Mouse (Mus musculus) heart, embryonic 14.5 days (tissue): ENCODE measurements around the gene Gga3. TPM values are rescaled to one million over a fixed set of nuclear protein-coding genes. Genes with fewer than 3 reads are reported as not detected.

Experiments used
- ATAC-seq: fragments of 200-750 bp; cut with Nextera tagmentation; 2 replicates; pipeline ENCODE4 v1.8.0; 2017; ENCODE audit warnings: low read depth, moderate TSS enrichment; ENCODE audit not compliant: insufficient number of reproducible peaks, insufficient read depth, low FRiP score
- H3K27ac ChIP-seq, 2 experiments: fragments of 200-500 bp in 1 of 2; fragments of 300-500 bp in 1 of 2; sonication (generic) in 1 of 2; replicated peaks in 1 of 2; 2 replicates each; pipeline ENCODE4 v1.5.1; 2012 to 2014; ENCODE audit warnings: low read depth in 2 of 2, low read length in 2 of 2, control low read depth in 1 of 2, mild to moderate bottlenecking in 1 of 2, mixed read lengths in 1 of 2; ENCODE audit not compliant: control insufficient read depth in 1 of 2, insufficient read depth in 1 of 2
- H3K27me3 ChIP-seq: fragments of 300-500 bp; sonication (generic); 2 replicates; pipeline ENCODE4 v1.6.1; 2014; ENCODE audit warnings: mild to moderate bottlenecking, low read length, control low read depth; ENCODE audit not compliant: control insufficient read depth, insufficient read depth
- H3K36me3 ChIP-seq: fragments of 300-500 bp; sonication (generic); 2 replicates; pipeline ENCODE4 v1.6.1; 2014; ENCODE audit warnings: mild to moderate bottlenecking, control low read depth, low read length, mixed read lengths; ENCODE audit not compliant: control insufficient read depth, insufficient read depth
- H3K4me1 ChIP-seq, 2 experiments: fragments of 200-500 bp in 1 of 2; fragments of 300-500 bp in 1 of 2; sonication (generic) in 1 of 2; 2 replicates each; pipeline ENCODE4 v1.6.1; 2012 to 2014; ENCODE audit warnings: low read length in 2 of 2, control low read depth in 1 of 2, mixed read lengths in 1 of 2; ENCODE audit not compliant: control insufficient read depth in 2 of 2, insufficient read depth in 2 of 2
- H3K4me2 ChIP-seq: fragments of 300-500 bp; sonication (generic); 2 replicates; pipeline ENCODE4 v1.6.1; 2014; ENCODE audit warnings: mild to moderate bottlenecking, low read length
- H3K4me3 ChIP-seq, 2 experiments: fragments of 200-500 bp in 1 of 2; fragments of 300-500 bp in 1 of 2; sonication (generic) in 1 of 2; 2 replicates each; pipeline ENCODE4 v1.5.1; 2012 to 2014; ENCODE audit warnings: low read length in 2 of 2, mild to moderate bottlenecking in 2 of 2, control low read depth in 1 of 2, low read depth in 1 of 2, moderate library complexity in 1 of 2; ENCODE audit not compliant: control insufficient read depth in 1 of 2, insufficient read depth in 1 of 2
- H3K9ac ChIP-seq: fragments of 300-500 bp; sonication (generic); 2 replicates; pipeline ENCODE4 v1.6.1; 2014; ENCODE audit warnings: mild to moderate bottlenecking, low read length
- H3K9me3 ChIP-seq: fragments of 300-500 bp; sonication (generic); 2 replicates; pipeline ENCODE4 v1.6.1; 2016; ENCODE audit warnings: low read length, control low read depth; ENCODE audit not compliant: control insufficient read depth
- WGBS: fragments of 180-500 bp; shearing (Covaris S2); extraction: QIAGEN DNeasy Blood & Tissue Kit; methylation state at CpG from one replicate; pipeline ENCODE4 v1.1.7; 2014; 5-methylcytosine and 5-hydroxymethylcytosine counted together
- polyA plus RNA-seq: library from polyadenylated mRNA; unstranded; fragments of >200 nt; fragmentation: Nextera tagmentation; extraction: Ambion mirVana; gene quantifications from 2 replicates; pipeline ENCODE4 v1.2.1, GENCODE M21; 2014

The Gga3 gene
- polyA plus RNA-seq, 1 experiment from 2014 or later, result 17.2 TPM

DNA sequence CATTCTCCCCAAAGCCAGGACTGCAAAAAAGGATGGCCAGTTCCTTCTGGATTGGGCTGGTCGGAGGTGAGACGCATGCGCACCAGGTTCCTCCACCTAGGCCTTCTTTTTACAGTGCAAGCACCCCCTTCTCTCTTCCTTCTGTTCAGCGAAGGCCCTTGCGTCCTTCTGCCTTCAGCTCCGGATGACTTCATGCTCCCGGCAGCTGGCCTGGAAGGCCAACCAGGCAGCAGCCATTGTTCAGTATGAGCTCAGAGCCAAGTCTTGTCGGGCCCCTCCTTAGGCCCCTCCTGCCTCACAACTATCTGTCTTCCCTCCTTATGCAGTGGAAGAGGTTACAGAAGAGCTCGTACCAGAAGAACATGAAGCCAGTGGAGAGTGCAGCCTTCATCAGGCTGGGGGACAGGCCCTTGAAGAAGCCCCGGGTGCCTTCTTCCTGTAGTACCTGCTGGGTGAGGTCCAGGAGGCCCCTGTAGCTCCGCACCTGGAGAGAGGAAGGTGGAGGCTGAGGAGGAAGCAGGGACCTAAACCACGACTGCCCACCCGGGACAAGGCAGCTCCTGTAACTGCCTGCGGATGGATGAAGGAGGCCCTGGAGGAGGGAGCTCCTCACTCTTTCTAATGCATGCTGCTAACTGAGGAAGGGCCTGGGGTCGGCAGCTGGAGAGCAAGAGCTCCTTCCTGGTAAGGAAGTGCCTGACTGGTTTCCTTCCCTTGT lies 11.4 kb upstream of the Gga3 start:
- Histone ChIP-seq H3K36me3 (peaks cover 49% of the 10 kb centered on the region), H3K4me1 (peaks cover 19 to 36% of the 10 kb centered on the region in 2 experiments; a peak in 3 of 4 replicates), H3K4me2 (0 out of 2 replicates have a peak overlapping the region, but pooled peaks have one; percentile 1), H3K9me3 (no peaks in the 10 kb centered on the region), H3K27ac (peak overlapping the region; percentile 21 to 26; a peak in 3 of 4 replicates), H3K27me3 (no peaks in the 10 kb centered on the region), H3K9ac (peak overlapping the region; percentile 38; the same call in 1 of the 2 replicates), H3K4me3 (no peak overlapping the region)
- ATAC-seq, result no peak
- 69% methylated on average over 15 of the region's 15 CpGs for WGBS

DNA sequence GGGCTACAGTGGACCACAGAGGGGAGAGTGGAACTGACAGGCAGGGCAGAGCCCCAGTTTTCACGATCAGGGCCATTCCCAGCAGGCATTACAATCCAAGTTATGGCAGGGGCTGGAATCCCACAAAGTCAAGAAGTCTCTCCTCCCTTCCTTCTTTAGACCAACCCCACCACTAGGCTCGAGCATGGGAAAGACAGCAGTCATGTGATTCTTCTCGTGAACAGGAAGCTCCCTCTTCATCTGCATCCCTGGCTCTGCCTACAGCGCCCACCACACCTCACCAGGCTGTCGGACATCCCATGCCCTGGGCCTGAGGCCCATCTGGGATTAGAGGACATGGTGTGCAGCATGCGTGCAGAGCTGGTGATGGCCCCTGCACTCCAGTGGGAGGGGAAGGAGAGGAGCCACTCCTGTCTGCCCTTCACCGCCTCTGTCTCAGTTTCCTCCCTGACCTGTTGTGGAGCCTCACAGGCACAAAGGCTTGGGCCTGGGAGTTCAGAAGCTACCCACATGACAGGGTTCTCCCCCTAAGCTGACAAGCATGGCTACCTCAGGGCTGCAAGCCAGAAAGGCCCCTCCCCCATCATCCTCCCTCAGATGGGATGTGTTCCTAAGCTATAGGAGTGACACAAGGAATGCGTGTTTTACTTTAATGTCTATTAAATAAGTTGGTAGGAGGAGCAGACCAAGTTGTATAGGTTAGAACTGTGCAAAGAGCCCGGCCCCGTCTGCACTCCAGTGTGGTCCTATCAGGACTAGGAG lies 10.7 kb upstream of the Gga3 start:
- no peak overlapping the region for H3K9ac ChIP-seq
- no peak overlapping the region for H3K4me3 ChIP-seq
- H3K4me1 ChIP-seq, result peaks cover 19 to 36% of the 10 kb centered on the region in 2 experiments; a peak in 3 of 4 replicates
- ATAC-seq, result no peak
- WGBS, result 83% methylated on average over 10 of the region's 10 CpGs
- H3K27ac ChIP-seq, result peak overlapping the region; percentile 21 to 26; a peak in 2 of 4 replicates
- H3K36me3 ChIP-seq, result peaks cover 45% of the 10 kb centered on the region
- no peaks in the 10 kb centered on the region for H3K9me3 ChIP-seq
- no peak overlapping the region for H3K4me2 ChIP-seq
- no peaks in the 10 kb centered on the region for H3K27me3 ChIP-seq

DNA sequence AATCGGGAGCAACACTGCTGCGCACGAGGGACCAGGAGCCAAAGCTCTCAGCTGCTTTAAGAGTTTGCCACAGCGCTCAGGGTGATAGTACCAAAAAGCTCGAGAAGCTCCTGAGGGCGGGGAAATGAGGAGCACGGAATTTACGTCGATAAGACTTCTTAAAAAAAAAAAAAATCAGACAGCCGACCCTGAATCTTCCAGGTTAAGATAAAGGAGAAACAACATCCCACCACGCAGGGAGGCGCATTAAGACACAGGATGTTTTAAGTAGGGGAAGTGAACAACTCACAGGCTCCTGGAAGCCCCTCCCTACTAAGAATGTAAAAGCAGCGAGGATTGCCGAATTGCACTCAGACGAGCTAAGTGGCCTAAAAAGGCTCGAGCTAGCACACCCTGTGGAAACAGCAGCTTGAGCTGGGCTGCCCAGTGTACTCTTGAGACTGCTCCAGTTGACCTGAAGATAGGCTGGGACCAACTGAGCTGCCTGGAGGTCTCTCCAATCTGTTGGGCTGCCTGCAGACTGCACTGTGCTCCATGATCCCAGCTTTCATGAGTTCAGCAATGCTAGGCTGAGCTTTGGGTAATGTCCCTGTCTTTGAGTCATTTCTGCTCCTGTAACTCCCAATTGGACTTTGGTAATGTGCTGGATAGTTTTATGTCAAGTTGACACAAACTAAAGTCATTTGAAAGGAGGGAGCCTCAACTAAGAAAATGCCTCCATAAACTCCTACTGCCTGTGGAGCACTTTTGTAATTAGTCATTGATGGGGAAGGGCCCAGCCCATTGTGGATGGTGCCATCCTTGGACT lies 9.5 kb upstream of the Gga3 start:
- ATAC-seq, result no peak

DNA sequence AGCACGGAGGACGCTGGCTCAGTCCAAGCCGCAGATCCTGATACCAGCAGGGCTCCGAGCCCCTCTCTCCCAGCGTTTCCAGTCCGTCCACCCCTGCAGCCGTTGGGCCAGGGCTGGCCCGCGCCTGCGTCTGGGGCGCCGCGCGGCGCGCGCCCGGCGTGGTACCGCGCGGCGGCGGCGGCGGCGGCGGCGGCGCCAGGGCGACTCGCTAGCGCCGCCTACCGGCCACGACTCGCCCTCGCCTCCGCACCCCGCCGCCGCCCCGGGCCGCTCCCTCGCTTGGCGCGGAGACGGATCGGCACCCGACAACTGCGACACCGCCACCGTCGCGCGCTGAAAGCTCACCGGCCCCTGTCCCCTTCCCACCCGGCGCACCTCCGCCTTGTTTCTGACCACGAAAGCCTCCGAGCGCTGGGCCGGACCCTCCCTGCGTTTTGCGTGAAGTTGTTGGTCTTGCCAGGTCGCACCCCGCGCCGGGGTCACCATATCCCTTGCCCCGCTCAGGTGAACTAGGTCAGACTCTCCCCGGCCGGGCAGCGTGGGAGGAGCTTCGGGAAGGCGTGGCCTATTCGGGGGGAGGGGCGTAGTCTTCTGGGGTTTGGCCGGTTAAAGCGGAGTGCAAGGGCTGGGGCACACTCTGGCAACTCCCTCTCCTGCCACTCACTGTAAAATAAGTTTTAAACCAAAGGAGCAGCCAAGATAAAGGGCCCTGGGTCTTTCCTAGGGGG lies 8.7 kb upstream of the Gga3 start, which contains the start of gene Mif4gd:
TSS of gene Mif4gd (minus strand) at position 560 of the 728 bp plus-strand sequence.
- no peaks in the 10 kb centered on the region for H3K9me3 ChIP-seq
- peak within 1 kb of the TSS; percentile 82 to 96 for H3K27ac ChIP-seq
- under 1% methylated on average over 62 of the region's 80 CpGs for WGBS
- H3K4me2 ChIP-seq, result peak within 1 kb of the TSS; percentile 95
- peak within 1 kb of the TSS; percentile 90 for H3K9ac ChIP-seq
- peaks cover 19 to 36% of the 10 kb centered on the region in 2 experiments; a peak in 3 of 4 replicates for H3K4me1 ChIP-seq
- peak within 1 kb of the TSS; percentile 63 to 78 for H3K4me3 ChIP-seq
- ATAC-seq, result peak; percentile 77
- peaks cover 50% of the 10 kb centered on the region for H3K36me3 ChIP-seq
- H3K27me3 ChIP-seq, result no peaks in the 10 kb centered on the region

More for the DNA sequence above, 9.5 kb upstream of the Gga3 start:
- Histone ChIP-seq H3K27me3 (no peaks in the 10 kb centered on the region), H3K9ac (peak overlapping the region; percentile 90), H3K4me1 (peaks cover 19 to 36% of the 10 kb centered on the region in 2 experiments; a peak in 3 of 4 replicates), H3K4me2 (peak overlapping the region; percentile 95), H3K27ac (peak overlapping the region; percentile 82 to 96), H3K4me3 (peak overlapping the region; percentile 63 to 78), H3K9me3 (no peaks in the 10 kb centered on the region), H3K36me3 (peaks cover 47% of the 10 kb centered on the region)
- 2% methylated on average over 16 of the region's 16 CpGs for whole genome bisulfite sequencing

DNA sequence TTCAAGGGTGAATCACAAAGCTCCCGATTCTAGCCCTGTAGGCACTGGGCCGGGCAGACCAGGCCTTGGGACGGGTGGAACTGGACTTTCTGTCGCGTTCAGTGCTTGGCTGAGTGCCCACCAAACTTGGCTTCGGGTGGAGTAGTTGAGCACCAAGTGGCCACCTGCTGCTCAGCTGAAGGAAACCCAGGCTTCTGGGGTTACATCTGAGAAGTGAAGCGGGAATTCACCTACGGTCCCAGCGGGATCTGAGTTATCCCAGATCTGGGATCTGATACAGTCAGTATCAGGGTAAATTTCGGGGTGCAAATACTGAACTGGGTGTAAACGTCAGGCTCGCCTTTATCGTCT lies 8.2 kb upstream of the Gga3 start:
- H3K4me2 ChIP-seq, result peak overlapping the region; percentile 95
- peak overlapping the region; percentile 90 for H3K9ac ChIP-seq
- peak overlapping the region; percentile 72 to 96 for H3K27ac ChIP-seq
- no peaks in the 10 kb centered on the region for H3K27me3 ChIP-seq
- no peaks in the 10 kb centered on the region for H3K9me3 ChIP-seq
- H3K4me1 ChIP-seq, result peaks cover 19 to 30% of the 10 kb centered on the region in 2 experiments; a peak in 3 of 4 replicates
- peaks cover 53% of the 10 kb centered on the region for H3K36me3 ChIP-seq
- under 1% methylated on average over 13 of the region's 13 CpGs for WGBS
- H3K4me3 ChIP-seq, result peak overlapping the region; percentile 63 to 78
- ATAC-seq, result peak; percentile 28; the same call in 1 of the 2 replicates

DNA sequence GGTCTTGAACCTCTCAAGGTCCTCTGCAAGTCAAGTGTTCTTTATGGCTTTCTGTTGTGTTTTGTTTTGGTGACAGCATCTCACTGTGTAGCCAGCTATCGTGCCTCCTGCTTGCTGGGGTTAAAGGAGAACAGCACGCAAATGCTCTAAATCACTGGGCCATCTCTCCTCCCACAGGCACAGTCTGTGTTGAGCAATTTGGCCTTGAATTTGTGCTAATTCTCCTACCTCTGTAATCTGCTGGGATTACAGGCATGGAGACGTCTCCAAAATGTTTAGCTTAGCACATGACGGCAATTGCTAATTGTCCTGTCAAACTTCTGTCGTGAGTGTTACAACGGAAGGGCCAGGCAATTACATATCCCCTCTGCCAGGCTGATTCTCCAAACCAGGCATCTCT lies 7.3 kb upstream of the Gga3 start:
- no peak for ATAC-seq
- Histone ChIP-seq H3K9me3 (no peaks in the 10 kb centered on the region), H3K4me1 (peaks cover 19 to 29% of the 10 kb centered on the region in 2 experiments; a peak in 3 of 4 replicates), H3K4me2 (no peak overlapping the region), H3K27me3 (no peaks in the 10 kb centered on the region), H3K9ac (no peak overlapping the region; the same call in 1 of the 2 replicates), H3K36me3 (peaks cover 55% of the 10 kb centered on the region), H3K27ac (no peak overlapping the region), H3K4me3 (no peak overlapping the region)
- 81% methylated on average over 6 of the region's 6 CpGs for WGBS
